Mouse (Mus musculus) small intestine, adult 2 months (tissue): Measurements from ENCODE around the gene Rnf217. TPM values are rescaled to one million over a fixed set of nuclear protein-coding genes. Genes with fewer than 3 reads are reported as not detected.

Experiments used
- H3K27ac ChIP-seq: fragments of 200-500 bp; 2 replicates; pipeline ENCODE4 v1.5.1; 2012; ENCODE audit warnings: low read depth, low read length, control low read depth, inconsistent platforms; ENCODE audit not compliant: insufficient read depth
- H3K27me3 ChIP-seq: fragments of 200-500 bp; 2 replicates; pipeline ENCODE4 v1.6.1; 2012; ENCODE audit warnings: mild to moderate bottlenecking, moderate library complexity, low read length, inconsistent platforms; ENCODE audit not compliant: control insufficient read depth, insufficient read depth
- H3K36me3 ChIP-seq: fragments of 200-500 bp; 2 replicates; pipeline ENCODE4 v1.6.1; 2012; ENCODE audit warnings: mild to moderate bottlenecking, low read length, control low read depth, inconsistent platforms; ENCODE audit not compliant: control insufficient read depth, insufficient read depth
- H3K4me1 ChIP-seq: fragments of 200-500 bp; 2 replicates; pipeline ENCODE4 v1.6.1; 2012; ENCODE audit warnings: low read length, inconsistent platforms, mixed read lengths; ENCODE audit not compliant: control insufficient read depth, insufficient read depth, insufficient read length
- H3K4me3 ChIP-seq: fragments of 200-500 bp; 2 replicates; pipeline ENCODE4 v1.5.1; 2012; ENCODE audit warnings: low read depth, mild to moderate bottlenecking, control low read depth, inconsistent platforms, low read length, moderate library complexity
- CTCF ChIP-seq: fragments of 200-500 bp; IDR thresholded peaks from 2 replicates; pipeline ENCODE4 v1.5.1; 2012; ENCODE audit warnings: low read depth, mild to moderate bottlenecking, control low read depth, inconsistent platforms, low read length, moderate library complexity, mixed read lengths; ENCODE audit not compliant: insufficient replicate concordance, insufficient read length; ENCODE audit errors: extremely low read depth
- POLR2A ChIP-seq: fragments of 200-500 bp; IDR thresholded peaks from 2 replicates; pipeline ENCODE4 v1.6.1; 2012; ENCODE audit warnings: low read depth, mild to moderate bottlenecking, control low read depth, inconsistent platforms, low read length, moderate library complexity
- WGBS: fragments of 180-500 bp; shearing (Covaris S2); methylation state at CpG from one replicate; pipeline ENCODE4 v1.1.7; 2018; 5-methylcytosine and 5-hydroxymethylcytosine counted together
- polyA plus RNA-seq: library from polyadenylated mRNA; depleted of rRNA; stranded (reverse); fragments of >200 nt; gene quantifications from 2 replicates; pipeline ENCODE4 v1.2.3, GENCODE M21; 2012

Rnf217 gene
- polyA plus RNA-seq, 1 experiment: 0.74 TPM

GRCm38 (mm10) chr10:31553302-31553701 is 55.7 kb downstream of the Rnf217 start:
- Histone ChIP-seq H3K4me1 (no peaks in the 10 kb centered on the region), H3K27me3 (no peaks in the 10 kb centered on the region), H3K36me3 (no peaks in the 10 kb centered on the region), H3K27ac (no peak overlapping the region), H3K4me3 (no peak overlapping the region)
- no peak for TF ChIP-seq POLR2A
- no peak for TF ChIP-seq CTCF
- WGBS: 86% methylated on average over 4 of the region's 4 CpGs

GRCm38 (mm10) chr10:31551850-31552249 is 57.1 kb downstream of the Rnf217 start:
- Histone ChIP-seq H3K27me3 (no peaks in the 10 kb centered on the region), H3K27ac (no peak overlapping the region), H3K4me3 (no peak overlapping the region), H3K4me1 (no peaks in the 10 kb centered on the region), H3K36me3 (no peaks in the 10 kb centered on the region)
- 61% methylated on average over 7 of the region's 7 CpGs for WGBS
- no peak for TF ChIP-seq CTCF
- no peak for TF ChIP-seq POLR2A

GRCm38 (mm10) chr10:31551362-31551761 is 57.6 kb downstream of the Rnf217 start:
- Histone ChIP-seq H3K36me3 (no peaks in the 10 kb centered on the region), H3K27ac (no peak overlapping the region), H3K27me3 (no peaks in the 10 kb centered on the region), H3K4me3 (no peak overlapping the region), H3K4me1 (no peaks in the 10 kb centered on the region)
- TF ChIP-seq POLR2A: no peak
- no peak for TF ChIP-seq CTCF
- WGBS: 31% methylated on average over 1 of the region's 1 CpGs

GRCm38 (mm10) chr10:31547156-31547555 is 61.8 kb downstream of the Rnf217 start:
- no peaks in the 10 kb centered on the region for H3K27me3 ChIP-seq
- H3K36me3 ChIP-seq: no peaks in the 10 kb centered on the region
- no peak overlapping the region for H3K27ac ChIP-seq
- TF ChIP-seq POLR2A (no peak), CTCF (no peak)
- 17% methylated on average over 2 of the region's 2 CpGs for WGBS
- no peaks in the 10 kb centered on the region for H3K4me1 ChIP-seq
- H3K4me3 ChIP-seq: no peak overlapping the region

GRCm38 (mm10) chr10:31544149-31544942 is 64.6 kb downstream of the Rnf217 start:
- H3K4me3 ChIP-seq: no peak overlapping the region
- H3K27me3 ChIP-seq: no peaks in the 10 kb centered on the region
- 90% methylated on average over 6 of the region's 6 CpGs for WGBS
- no peaks in the 10 kb centered on the region for H3K36me3 ChIP-seq
- TF ChIP-seq POLR2A (no peak), CTCF (no peak)
- no peaks in the 10 kb centered on the region for H3K4me1 ChIP-seq
- H3K27ac ChIP-seq: no peak overlapping the region

- TF ChIP-seq CTCF (no peak), POLR2A (no peak)
- Histone ChIP-seq H3K4me3 (no peak overlapping the region), H3K36me3 (no peaks in the 10 kb centered on the region), H3K27me3 (no peaks in the 10 kb centered on the region), H3K27ac (no peak overlapping the region), H3K4me1 (peaks cover 2% of the 10 kb centered on the region)
- 94% methylated on average over 4 of the region's 4 CpGs for WGBS
Observed at GRCm38 (mm10) chr10:31540518-31540917, 68.5 kb downstream of the Rnf217 start.

GRCm38 (mm10) chr10:31539351-31539750 is 69.6 kb downstream of the Rnf217 start:
- no peak overlapping the region for H3K4me3 ChIP-seq
- peaks cover 2% of the 10 kb centered on the region for H3K4me1 ChIP-seq
- H3K27me3 ChIP-seq: no peaks in the 10 kb centered on the region
- no peaks in the 10 kb centered on the region for H3K36me3 ChIP-seq
- TF ChIP-seq CTCF (no peak), POLR2A (no peak)
- H3K27ac ChIP-seq: no peak overlapping the region
- 88% methylated on average over 2 of the region's 2 CpGs for WGBS

- Histone ChIP-seq H3K27me3 (no peaks in the 10 kb centered on the region), H3K4me1 (peaks cover 2% of the 10 kb centered on the region), H3K27ac (no peak overlapping the region), H3K4me3 (no peak overlapping the region), H3K36me3 (no peaks in the 10 kb centered on the region)
- TF ChIP-seq CTCF: no peak
- WGBS: 43% methylated on average over 3 of the region's 3 CpGs
Observed at GRCm38 (mm10) chr10:31538721-31539120, 70.3 kb downstream of the Rnf217 start.
